Mouse (Mus musculus) hindbrain, embryonic 11.5 days (tissue): ENCODE data around the gene Chst1. TPM values are rescaled to one million over a fixed set of nuclear protein-coding genes. Genes with fewer than 3 reads are reported as not detected.
A peak's percentile ranks its signal among the peaks of the same experiment; 100 is the strongest.

Source experiments
- ATAC-seq: fragments of 200-750 bp; cut with Nextera tagmentation; 2 replicates; pipeline ENCODE4 v1.8.0; 2017; ENCODE audit warnings: mild to moderate bottlenecking, moderate TSS enrichment, moderate library complexity; ENCODE audit not compliant: low FRiP score
- DNase-seq: peaks from one replicate; pipeline ENCODE4 v3.0.0-alpha.2; 2015; ENCODE audit warnings: low spot score
- H3K27ac ChIP-seq: fragments of 300-500 bp; sonication (generic); 2 replicates; pipeline ENCODE4 v1.5.1; 2014; ENCODE audit warnings: mild to moderate bottlenecking, low read depth, low read length
- H3K27me3 ChIP-seq: fragments of 300-500 bp; sonication (generic); 2 replicates; pipeline ENCODE4 v1.6.1; 2014; ENCODE audit warnings: mild to moderate bottlenecking, low read length, moderate library complexity, mixed read lengths; ENCODE audit not compliant: control insufficient read depth, insufficient read depth
- H3K36me3 ChIP-seq: fragments of 300-500 bp; sonication (generic); 2 replicates; pipeline ENCODE4 v1.6.1; 2014; ENCODE audit warnings: mild to moderate bottlenecking, low read length, moderate library complexity, mixed read lengths; ENCODE audit not compliant: control insufficient read depth, insufficient read depth
- H3K4me1 ChIP-seq: fragments of 300-500 bp; sonication (generic); replicated peaks from 2 replicates; pipeline ENCODE4 v1.6.1; 2014; ENCODE audit warnings: low read length, mixed read lengths; ENCODE audit not compliant: control insufficient read depth, insufficient read depth
- H3K4me2 ChIP-seq: fragments of 300-500 bp; sonication (generic); replicated peaks from 2 replicates; pipeline ENCODE4 v1.6.1; 2014; ENCODE audit warnings: mild to moderate bottlenecking, low read depth, low read length
- H3K4me3 ChIP-seq: fragments of 300-500 bp; sonication (generic); 2 replicates; pipeline ENCODE4 v1.5.1; 2014; ENCODE audit warnings: low read depth, low read length
- H3K9ac ChIP-seq: fragments of 300-500 bp; sonication (generic); 2 replicates; pipeline ENCODE4 v1.6.1; 2014; ENCODE audit warnings: low read depth, low read length
- H3K9me3 ChIP-seq: fragments of 300-500 bp; sonication (generic); 2 replicates; pipeline ENCODE4 v1.6.1; 2016; ENCODE audit warnings: low read length; ENCODE audit not compliant: control insufficient read depth
- WGBS: fragments of 180-500 bp; shearing (Covaris S2); extraction: QIAGEN DNeasy Blood & Tissue Kit; methylation state at CpG from one replicate; pipeline ENCODE4 v1.1.7; 2014; 5-methylcytosine and 5-hydroxymethylcytosine counted together
- polyA plus RNA-seq: library from polyadenylated mRNA; unstranded; fragments of >200 nt; fragmentation: Nextera tagmentation; extraction: Ambion mirVana; gene quantifications from 2 replicates; pipeline ENCODE4 v1.2.1, GENCODE M21; 2014

The Chst1 gene
- polyA plus RNA-seq, 1 experiment from 2014 or later, result 4.3 TPM

- no peaks in the 10 kb centered on the region for H3K36me3 ChIP-seq
- H3K9me3 ChIP-seq, result no peaks in the 10 kb centered on the region
- DNase-seq (no peak), ATAC-seq (no peak)
- no peaks in the 10 kb centered on the region for H3K4me1 ChIP-seq
- WGBS, result 70% methylated on average over 6 of the region's 6 CpGs
- no peak overlapping the region for H3K9ac ChIP-seq
- H3K27me3 ChIP-seq, result no peaks in the 10 kb centered on the region
- no peak overlapping the region for H3K4me2 ChIP-seq
- H3K27ac ChIP-seq, result no peak overlapping the region
- H3K4me3 ChIP-seq, result no peak overlapping the region
These were observed 18.5 kb downstream of the Chst1 start for GRCm38 (mm10) chr2:92618016-92618415.

GRCm38 (mm10) chr2:92627633-92628032 lies 28.1 kb downstream of the Chst1 start:
- Histone ChIP-seq H3K4me1 (no peaks in the 10 kb centered on the region), H3K9ac (no peak overlapping the region), H3K9me3 (no peaks in the 10 kb centered on the region), H3K27ac (no peak overlapping the region), H3K36me3 (no peaks in the 10 kb centered on the region), H3K27me3 (no peaks in the 10 kb centered on the region), H3K4me3 (no peak overlapping the region), H3K4me2 (no peak overlapping the region)
- no peak for DNase-seq
- 85% methylated on average over 2 of the region's 2 CpGs for WGBS
- ATAC-seq, result no peak

GRCm38 (mm10) chr2:92630799-92631198 lies 31.3 kb downstream of the Chst1 start:
- DNase-seq, result no peak
- Histone ChIP-seq H3K9me3 (no peaks in the 10 kb centered on the region), H3K4me1 (no peaks in the 10 kb centered on the region), H3K4me3 (no peak overlapping the region), H3K27ac (no peak overlapping the region), H3K4me2 (no peak overlapping the region), H3K36me3 (no peaks in the 10 kb centered on the region), H3K27me3 (no peaks in the 10 kb centered on the region), H3K9ac (no peak overlapping the region)
- WGBS, result 92% methylated on average over 11 of the region's 11 CpGs
- no peak for ATAC-seq

- DNase-seq (no peak), ATAC-seq (no peak)
- Histone ChIP-seq H3K27me3 (no peaks in the 10 kb centered on the region), H3K4me3 (no peak overlapping the region), H3K4me2 (no peak overlapping the region), H3K36me3 (no peaks in the 10 kb centered on the region), H3K9me3 (no peaks in the 10 kb centered on the region), H3K4me1 (no peaks in the 10 kb centered on the region), H3K27ac (no peak overlapping the region), H3K9ac (no peak overlapping the region)
- 65% methylated on average over 1 of the region's 1 CpGs for WGBS
These were observed 32.5 kb downstream of the Chst1 start for GRCm38 (mm10) chr2:92632027-92632426.

GRCm38 (mm10) chr2:92640555-92640954 lies 41.0 kb downstream of the Chst1 start:
- H3K27ac ChIP-seq, result no peak overlapping the region
- no peak overlapping the region for H3K4me2 ChIP-seq
- no peaks in the 10 kb centered on the region for H3K27me3 ChIP-seq
- H3K9ac ChIP-seq, result no peak overlapping the region
- WGBS, result 32% methylated on average over 8 of the region's 8 CpGs
- no peaks in the 10 kb centered on the region for H3K9me3 ChIP-seq
- DNase-seq (no peak), ATAC-seq (no peak)
- H3K36me3 ChIP-seq, result no peaks in the 10 kb centered on the region
- no peak overlapping the region for H3K4me3 ChIP-seq
- H3K4me1 ChIP-seq, result 0 out of 2 replicates have a peak, but pooled peaks cover under 1% of the 10 kb centered on the region

- Histone ChIP-seq H3K4me3 (no peak overlapping the region), H3K27ac (peak overlapping the region; percentile 19; the same call in 1 of the 2 replicates), H3K9me3 (no peaks in the 10 kb centered on the region), H3K27me3 (no peaks in the 10 kb centered on the region), H3K4me2 (no peak overlapping the region), H3K36me3 (no peaks in the 10 kb centered on the region), H3K9ac (no peak overlapping the region), H3K4me1 (0 out of 2 replicates have a peak, but pooled peaks cover 3% of the 10 kb centered on the region)
- ATAC-seq (peak; percentile 49; the same call in 1 of the 2 replicates), DNase-seq (peak; percentile 35)
- WGBS, result 46% methylated on average over 7 of the region's 7 CpGs
These were observed 46.0 kb downstream of the Chst1 start for GRCm38 (mm10) chr2:92645282-92646037.

GRCm38 (mm10) chr2:92649154-92649801 lies 49.8 kb downstream of the Chst1 start:
- Histone ChIP-seq H3K27me3 (no peaks in the 10 kb centered on the region), H3K9me3 (no peaks in the 10 kb centered on the region), H3K9ac (no peak overlapping the region), H3K4me1 (0 out of 2 replicates have a peak, but pooled peaks cover 3% of the 10 kb centered on the region), H3K36me3 (no peaks in the 10 kb centered on the region), H3K27ac (no peak overlapping the region), H3K4me2 (no peak overlapping the region), H3K4me3 (no peak overlapping the region)
- DNase-seq (no peak), ATAC-seq (no peak)
- 64% methylated on average over 5 of the region's 5 CpGs for WGBS

- H3K27me3 ChIP-seq, result no peaks in the 10 kb centered on the region
- H3K9ac ChIP-seq, result no peak overlapping the region
- WGBS, result 77% methylated on average over 1 of the region's 1 CpGs
- DNase-seq (no peak), ATAC-seq (no peak)
- no peak overlapping the region for H3K27ac ChIP-seq
- no peak overlapping the region for H3K4me2 ChIP-seq
- H3K4me3 ChIP-seq, result no peak overlapping the region
- H3K36me3 ChIP-seq, result no peaks in the 10 kb centered on the region
- H3K9me3 ChIP-seq, result no peaks in the 10 kb centered on the region
- 0 out of 2 replicates have a peak, but pooled peaks cover 3% of the 10 kb centered on the region for H3K4me1 ChIP-seq
These were observed 50.9 kb downstream of the Chst1 start for GRCm38 (mm10) chr2:92650428-92650827.
